Mouse (Mus musculus) heart, postnatal 36 days (tissue): ENCODE results near the gene Rps24. TPM values are rescaled to one million over a fixed set of nuclear protein-coding genes. Genes with fewer than 3 reads are reported as not detected.
A peak's percentile ranks its signal among the peaks of the same experiment; 100 is the strongest.
"Not testable (repeated sequence)": the region's sequence is repeated elsewhere in the genome, so short reads cannot be mapped to it uniquely, and the experiment has no call there.

Experiments
- DNase-seq, 2 experiments: peaks; one replicate each; pipeline ENCODE4 v3.0.0; 2021 to 2022
- intact Hi-C: fragments of 180-260 bp; cut with DNase I; formaldehyde crosslinking; loops from one replicate; pipeline ENCODE4 v1.15.1; 2025
- total RNA-seq, 2 experiments: library from RNA; stranded (reverse); gene quantifications; 2 replicates each; pipeline ENCODE4 v1.2.3; 2021

Rps24 gene
- 100 to 1,000 TPM; 850 to 903 TPM for total RNA-seq

DNA sequence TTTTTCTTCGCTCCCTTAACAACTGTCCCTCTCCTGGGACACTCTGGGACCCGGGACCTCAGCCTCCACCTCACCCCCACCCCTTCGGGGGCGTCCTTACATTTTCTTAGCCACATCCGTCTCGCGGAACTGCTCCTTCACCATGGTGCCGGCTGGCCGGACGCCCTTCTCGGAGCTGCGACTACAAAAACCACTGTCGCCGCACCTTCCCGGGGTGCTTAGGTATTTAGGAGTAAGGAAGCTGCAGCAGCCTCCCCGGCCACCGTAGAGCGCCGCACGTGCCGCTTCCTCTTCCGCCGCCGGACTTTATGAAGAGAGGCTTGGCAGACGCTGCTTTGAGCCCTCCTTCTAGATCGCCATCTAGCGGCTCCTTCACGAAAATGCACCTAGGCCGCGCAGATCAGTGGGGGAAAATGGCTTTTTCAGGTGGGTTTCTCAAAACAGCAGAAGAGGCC lies at the start of gene Rps24, which contains the start of gene Polr3a:
Rps24 (plus strand) TSS at position 353 of the 455 bp plus-strand sequence.
Polr3a (minus strand) TSS at position 286 of the 455 bp plus-strand sequence.
- intact Hi-C loops = no loop called here
- peak; percentile 90 to 91 for DNase-seq

DNA sequence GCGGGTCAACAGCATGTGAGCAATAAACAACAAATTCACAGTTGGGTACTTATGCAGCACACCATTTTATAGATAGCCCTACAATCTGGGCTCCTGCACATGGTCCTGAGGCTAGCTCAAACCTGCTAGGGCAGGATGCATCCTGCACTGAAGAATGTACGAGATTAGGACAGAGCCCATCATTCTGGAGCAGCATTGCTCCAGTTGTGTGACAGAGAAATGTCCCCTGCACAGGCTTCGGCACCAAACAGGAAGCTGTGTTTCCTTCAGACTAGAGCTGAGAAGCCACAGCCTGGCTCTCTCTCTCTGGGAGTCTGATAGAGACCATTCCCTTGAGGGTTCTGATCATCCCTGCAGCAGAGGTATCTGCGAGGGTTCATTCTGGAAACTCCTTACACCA lies 43.4 kb upstream of the Rps24 start:
- intact Hi-C loops = loop anchor here (5.0 kb wide), 1 partner anchor 56 kb away; no protein-coding TSS in a partner anchor
- DNase-seq = not testable (repeated sequence)

DNA sequence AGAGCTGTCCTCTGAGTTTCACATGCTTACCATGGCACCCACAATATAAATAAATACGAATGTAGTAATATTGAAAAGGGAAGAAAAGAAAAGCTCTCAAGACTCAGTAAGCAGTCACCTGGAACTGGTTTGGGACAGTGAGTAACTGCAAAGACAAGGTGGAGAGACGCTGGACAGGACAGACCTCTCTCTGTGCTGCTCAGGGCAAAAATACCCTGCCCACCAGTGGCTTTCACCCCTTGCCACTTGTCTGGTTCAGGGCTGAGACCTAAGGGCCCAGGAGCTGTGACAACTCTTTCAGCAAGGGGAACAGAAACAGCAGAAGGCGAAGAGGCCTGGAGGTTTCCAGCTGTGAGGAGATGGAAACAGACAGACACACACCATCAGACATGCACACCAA lies 28.7 kb upstream of the Rps24 start:
- intact Hi-C loops = no loop called here

DNA sequence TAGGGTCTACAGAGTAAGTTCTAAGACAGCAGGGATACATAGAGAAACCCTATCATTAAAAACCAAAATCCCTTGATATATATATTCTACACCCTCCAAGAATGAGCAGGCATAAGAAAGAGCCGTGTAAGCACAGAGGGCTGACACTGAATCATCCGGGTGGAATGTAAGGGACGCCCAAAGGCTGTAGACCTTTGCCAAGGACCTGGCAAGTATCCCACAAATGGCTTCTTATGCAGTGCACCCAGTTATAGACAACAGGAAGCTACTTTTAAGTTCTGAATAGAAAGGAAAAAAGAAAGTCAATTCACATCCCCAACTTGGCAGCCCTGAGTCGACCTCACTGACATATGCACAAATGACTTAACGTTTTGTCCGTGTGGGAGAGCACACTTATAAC lies 18.1 kb upstream of the Rps24 start:
- no peak for DNase-seq
- intact Hi-C loops = no loop called here

More for the DNA sequence above, 28.7 kb upstream of the Rps24 start:
- DNase-seq = no peak

DNA sequence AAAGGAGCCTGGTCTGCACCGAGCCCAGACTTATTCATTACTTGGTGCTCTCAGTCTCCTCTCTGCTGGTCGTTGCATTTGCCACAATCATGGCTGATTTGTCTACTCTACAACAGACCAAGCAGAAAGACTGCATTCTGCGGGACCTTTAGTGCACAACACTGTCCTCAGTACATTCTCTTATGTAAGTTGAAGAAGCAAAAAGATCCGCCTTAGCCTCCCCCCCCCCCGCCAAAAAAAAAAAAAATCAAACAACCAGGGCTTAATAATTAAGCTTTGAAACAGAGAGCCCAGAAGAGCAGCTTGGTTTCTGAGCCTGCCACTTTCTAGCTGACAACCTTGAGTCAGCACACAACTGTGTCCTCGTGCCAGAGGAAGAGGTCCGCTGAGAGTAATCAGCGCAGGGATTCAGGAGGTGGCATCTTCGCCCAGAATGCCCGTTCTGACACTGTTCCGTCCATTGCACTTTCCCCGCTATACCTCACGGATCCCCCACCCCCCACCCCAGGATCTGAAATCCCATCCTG lies 621 bp upstream of the Rps24 start:
- DNase-seq = no peak
- intact Hi-C loops = no loop called here

DNA sequence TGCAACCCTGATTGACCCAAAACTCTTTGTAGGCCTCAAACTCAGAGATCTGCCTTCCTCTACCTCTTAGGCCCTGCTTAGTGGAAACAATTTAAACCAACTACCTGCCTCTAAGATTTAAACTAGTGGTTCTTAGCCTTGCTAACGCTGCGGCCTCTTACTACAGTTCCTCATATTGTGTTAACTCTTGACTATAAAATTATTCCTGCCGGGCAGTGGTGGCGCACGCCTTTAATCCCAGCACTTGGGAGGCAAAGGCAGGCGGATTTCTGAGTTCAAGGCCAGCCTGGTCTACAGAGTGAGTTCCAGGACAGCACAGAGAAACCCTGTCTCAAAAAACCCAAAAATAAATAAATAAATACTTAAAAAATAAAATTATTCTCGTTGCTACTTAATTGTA lies 2.8 kb downstream of the Rps24 start:
- intact Hi-C loops, DNase-seq: not testable (repeated sequence)

DNA sequence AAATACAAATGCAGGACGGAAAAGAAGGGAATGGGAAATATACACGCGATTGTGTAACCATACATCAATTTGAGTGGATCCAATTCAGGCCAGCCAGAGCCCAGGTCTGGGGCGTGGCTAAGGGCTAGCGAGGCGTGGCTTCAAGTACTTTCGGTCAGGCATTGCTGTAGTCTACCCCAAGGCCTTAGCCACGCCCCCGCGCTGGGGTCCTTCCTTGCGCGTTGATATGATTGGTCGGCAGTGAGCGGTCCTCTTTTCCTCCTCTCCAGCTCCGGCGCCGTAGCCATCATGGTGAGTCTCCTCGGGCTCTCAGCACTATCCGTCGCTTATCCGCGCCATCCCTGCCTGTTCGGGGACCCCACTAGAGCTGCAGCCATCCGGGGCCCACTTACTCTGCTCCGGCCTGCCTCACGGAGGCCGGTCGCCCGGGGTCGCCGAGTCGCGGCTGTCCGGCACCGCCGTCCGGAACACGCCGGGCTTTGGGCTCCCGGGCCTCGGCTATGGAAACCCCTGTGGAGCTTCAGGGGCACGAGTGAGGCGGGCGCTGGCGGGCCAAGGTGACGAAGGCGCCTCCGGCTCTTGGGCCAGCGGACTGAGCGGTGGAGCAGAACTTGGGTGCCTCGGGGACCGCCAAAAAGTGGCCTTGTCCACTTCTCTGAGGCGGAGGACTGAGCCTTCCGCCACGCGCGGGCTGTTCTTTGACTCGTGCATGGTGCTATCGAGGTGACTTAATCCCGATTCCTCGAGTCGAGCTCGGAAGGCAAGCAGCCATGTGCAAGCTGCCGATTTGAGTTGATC lies 3.7 kb downstream of the Rps24 start:
- DNase-seq = peak; percentile 96
- intact Hi-C loops = no loop called here

DNA sequence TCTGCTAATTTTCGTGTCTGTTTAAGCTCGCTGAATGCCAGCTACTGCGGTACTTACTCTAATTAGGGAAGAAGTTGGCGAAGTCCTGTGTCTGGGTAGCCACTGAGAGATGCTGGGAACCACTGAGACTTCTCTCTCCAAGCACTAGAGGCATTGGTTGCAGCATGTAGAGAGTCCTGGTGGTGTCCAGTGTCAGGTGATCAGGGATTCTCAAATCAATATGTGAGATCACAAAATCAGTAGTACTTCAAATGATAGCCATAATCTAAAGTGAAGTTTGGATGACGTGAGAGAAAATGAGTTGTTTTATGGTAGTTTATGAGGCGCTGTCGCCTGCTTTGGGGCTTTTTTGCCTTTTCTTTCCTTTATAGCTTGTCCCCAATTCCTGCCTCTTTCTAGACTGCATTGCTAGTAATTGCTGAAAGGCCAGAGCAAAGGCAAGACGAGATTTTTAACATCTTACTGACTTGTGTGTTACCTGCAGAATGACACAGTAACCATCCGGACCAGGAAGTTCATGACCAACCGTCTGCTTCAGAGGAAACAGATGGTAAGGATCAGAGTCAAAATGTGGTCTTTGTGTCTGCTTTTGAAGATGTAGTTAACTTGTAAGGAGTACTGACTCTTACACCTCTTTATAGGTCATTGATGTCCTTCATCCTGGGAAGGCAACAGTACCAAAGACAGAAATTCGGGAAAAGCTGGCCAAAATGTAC lies 4.5 kb downstream of the Rps24 start:
- no peak for DNase-seq
- intact Hi-C loops = no loop called here

DNA sequence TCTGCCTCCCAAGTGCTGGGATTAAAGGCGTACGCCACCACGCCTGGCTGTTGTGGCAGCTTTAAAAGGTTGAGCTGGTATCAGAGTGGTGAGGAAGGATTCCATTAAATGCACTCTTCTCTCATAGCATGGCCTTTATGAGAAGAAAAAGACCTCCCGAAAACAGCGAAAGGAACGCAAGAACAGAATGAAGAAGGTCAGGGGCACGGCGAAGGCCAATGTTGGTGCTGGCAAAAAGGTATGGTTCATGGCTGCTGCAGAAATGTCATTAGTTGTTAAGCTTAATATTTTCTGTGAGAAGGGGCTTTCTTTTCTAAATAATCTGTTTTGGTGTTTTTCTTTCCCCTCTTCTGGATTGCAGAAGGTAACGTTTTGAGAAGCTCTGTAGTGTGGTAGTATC lies 6.3 kb downstream of the Rps24 start:
- intact Hi-C loops = no loop called here

DNA sequence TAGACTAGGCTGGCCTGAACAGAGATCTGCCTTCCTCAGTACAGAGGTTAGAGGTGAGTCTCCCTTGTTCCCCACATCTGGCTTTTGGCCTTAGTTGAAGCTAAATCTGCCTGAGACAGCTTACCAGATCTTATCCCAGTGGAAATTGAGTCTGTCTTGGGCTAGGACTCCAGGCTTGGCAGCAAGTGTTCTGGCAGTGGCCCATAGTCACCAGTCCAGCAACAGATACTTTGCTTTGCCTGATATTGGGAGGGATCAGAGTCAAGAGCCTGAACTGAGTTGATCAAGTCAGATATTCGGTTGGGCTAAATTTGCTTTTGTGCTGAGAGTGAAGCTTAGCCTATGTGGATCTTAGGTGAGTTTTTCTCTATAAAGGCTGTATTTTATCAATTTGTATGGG lies 9.6 kb downstream of the Rps24 start:
- peak in 1 of 2 experiments; percentile 20 for DNase-seq
- intact Hi-C loops = no loop called here

More for the DNA sequence above, 6.3 kb downstream of the Rps24 start:
- no peak for DNase-seq

DNA sequence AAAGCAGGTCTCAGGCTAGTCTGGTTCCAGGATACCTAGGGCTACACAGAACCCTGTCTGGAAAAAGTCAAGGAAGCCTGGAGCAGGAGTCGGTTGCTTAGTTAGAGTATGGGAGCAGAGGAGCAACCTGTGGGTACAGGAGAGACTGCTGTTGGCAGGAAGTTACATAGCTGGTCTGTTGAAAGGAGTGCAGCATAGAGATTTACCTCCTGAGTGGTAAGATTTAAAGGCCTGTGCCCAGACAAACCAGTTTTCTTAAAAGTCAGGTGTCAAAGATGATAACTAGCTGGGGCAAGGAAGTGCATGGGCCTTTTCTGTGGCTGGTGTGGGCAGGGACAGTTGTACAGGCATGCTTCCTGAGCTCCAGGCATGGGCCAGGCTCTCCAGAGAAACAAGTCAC lies 10.5 kb downstream of the Rps24 start:
- no peak for DNase-seq
- intact Hi-C loops = no loop called here

DNA sequence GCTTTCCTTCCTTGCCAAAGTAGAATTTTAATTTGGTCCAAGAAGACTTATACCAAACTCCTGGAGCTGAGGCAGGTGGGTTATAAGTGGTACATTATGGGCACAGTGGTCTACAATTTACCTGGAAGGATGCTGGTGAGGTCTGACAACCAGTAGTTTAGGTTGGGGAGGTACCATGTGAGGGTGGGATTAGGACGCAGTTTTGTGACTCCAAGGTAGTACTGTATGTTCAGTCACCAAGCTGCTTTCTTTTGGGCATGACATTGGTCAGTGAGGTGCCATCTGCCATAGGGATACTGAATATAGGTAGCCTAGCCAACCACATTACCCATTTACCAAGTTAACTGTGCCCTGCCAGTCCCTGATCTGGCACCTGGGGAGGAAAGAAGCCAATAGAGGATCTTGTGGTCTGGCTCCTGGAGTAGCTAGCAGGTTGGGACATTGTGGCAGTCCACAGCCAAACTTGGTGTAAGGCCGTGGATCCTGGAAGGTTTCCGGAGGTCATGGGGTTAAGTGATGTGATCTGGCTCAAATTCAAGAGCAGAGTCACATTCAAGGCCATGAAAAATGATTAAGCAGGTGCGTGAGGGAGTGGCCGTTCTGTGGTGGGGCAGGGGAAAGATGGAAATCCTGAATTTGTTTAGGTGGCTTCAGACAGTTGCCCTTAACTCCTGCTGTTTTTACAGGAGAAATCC lies 11.8 kb downstream of the Rps24 start:
- intact Hi-C loops = no loop called here
- DNase-seq = no peak

DNA sequence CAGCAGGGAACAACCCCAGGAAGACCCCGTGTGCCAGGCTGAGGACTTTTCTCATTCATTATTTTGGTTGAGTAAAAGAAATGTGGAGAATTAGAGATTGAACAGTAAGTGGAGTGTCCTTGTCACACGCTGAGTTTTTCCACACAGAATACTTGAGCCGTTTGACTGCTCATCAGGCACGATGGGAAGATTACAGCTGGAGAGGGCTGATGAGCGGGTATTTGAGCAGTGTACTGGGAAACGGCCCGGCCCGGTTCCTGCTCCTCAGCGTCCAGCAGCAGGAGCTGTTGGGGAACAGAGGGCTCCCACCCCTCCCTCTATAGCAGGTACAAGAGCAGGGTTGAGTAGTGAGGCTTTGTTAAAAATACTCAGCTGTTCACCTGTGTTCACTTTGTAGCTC lies 12.6 kb downstream of the Rps24 start:
- DNase-seq = no peak
- intact Hi-C loops = no loop called here

DNA sequence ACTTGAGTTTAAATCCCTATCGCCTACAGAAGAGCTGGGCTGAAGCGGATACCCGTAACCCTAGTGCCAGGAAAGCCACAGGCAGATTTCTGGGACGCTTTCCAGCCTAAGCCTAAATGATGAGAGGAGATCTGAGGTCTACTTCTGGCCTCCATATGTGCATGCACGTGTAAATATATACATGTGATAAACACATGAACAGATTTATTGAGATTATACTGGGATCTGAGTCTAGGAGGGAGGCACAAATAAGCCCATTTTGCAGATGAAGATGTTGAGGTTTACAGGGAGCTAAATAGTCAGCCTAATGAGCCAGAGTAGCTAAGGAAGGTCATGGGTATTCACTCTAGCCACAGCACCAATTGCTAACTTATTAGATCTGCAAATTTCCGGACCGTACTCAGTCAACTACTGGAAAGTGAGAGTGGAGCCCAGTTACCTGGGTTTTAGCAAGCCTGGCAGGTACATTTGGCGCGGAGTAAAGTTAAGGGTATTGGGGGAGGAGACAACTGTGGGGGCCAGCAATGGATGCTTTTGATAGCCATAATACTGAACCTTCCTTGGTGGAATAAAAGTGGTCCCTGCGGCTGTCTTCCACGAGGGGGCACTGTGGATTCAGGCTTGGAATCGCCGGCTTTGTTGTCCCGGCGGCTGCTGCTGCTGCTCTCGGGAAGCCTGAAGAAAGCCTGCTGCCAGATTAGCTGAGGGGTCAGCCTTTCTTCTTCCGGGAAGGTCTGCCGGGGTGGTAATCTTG lies 13.3 kb downstream of the Rps24 start:
- peak; percentile 84 to 85 for DNase-seq
- intact Hi-C loops = loop anchor here (2.0 to 10.0 kb wide), 9 partner anchors 45 to 1195 kb away; partner anchors contain the start of gene Ppif

DNA sequence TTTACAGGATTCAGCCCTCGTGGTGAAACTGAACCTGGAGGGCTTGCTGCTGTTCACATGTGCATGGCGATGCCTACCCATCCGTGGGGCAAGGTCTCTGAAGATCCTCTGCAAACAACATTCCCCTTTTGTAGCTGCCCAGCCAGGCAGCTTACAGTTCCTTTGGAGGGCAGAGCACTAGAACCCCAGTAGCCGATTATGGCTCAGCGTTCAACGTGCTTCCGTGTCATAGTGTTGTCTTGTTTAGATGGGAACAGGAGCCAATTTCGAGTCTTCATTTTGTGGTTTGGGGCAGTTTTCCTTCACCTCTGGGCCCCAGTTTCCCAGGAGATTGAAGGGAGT lies 13.9 kb downstream of the Rps24 start:
- intact Hi-C loops = loop anchor here (2.0 to 10.0 kb wide), 9 partner anchors 44 to 1194 kb away; partner anchors contain the start of gene Ppif
- no peak for DNase-seq

DNA sequence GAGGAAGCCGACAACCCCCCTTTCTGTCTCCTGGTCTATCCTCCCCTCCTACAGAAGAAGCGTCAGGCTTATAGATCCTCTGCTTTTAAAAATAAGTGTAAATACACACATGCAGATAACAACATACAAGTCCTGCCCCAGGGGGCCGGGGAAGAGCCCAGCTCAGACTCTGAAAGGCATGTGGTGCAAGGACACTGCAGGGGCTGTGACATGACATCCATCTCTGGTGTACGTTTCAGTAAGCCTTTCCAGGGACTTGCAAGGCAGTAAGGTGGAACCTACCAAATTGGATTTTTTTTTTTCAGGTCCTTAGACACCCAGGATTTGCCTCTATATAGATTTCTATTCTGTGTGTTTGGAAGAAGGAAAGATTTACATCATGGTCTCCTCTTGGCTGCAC lies 14.3 kb downstream of the Rps24 start:
- no peak for DNase-seq
- intact Hi-C loops = loop anchor here (2.0 to 10.0 kb wide), 9 partner anchors 44 to 1194 kb away; partner anchors contain the start of gene Ppif

DNA sequence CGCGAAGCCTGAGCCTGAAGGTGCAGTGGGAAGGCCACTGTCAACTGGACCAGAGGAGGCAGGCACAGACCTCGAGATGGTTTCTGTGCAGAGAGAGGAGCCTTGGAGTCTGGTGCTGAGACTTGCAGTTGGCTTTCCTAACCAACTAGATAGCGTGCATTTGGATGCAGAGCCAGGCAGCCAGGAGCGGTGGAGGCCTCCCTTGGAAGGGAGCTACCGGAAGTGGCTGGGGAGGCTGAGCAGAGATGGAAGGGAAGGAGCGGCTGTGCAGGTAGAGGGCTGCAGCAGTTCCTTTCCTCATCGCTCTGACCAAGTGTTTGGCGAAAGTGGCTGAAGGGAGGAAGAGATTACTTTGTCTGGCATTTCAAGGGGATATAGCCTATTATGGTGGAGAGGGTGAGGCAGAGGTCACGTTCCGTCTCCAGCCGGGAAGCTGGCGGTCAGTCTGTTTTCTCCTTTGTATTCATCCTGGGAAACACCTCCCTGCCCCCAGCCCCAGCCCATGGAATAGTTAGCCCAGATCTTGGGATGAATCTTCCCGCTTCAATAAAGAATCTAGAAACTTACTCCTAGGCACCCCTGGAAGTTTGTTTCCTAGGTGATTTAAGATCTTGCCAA lies 20.6 kb downstream of the Rps24 start:
- no peak for DNase-seq
- intact Hi-C loops = loop anchor here (5.0 to 10.0 kb wide), 4 partner anchors 365 to 1187 kb away; partner anchors contain the start of gene Ppif

DNA sequence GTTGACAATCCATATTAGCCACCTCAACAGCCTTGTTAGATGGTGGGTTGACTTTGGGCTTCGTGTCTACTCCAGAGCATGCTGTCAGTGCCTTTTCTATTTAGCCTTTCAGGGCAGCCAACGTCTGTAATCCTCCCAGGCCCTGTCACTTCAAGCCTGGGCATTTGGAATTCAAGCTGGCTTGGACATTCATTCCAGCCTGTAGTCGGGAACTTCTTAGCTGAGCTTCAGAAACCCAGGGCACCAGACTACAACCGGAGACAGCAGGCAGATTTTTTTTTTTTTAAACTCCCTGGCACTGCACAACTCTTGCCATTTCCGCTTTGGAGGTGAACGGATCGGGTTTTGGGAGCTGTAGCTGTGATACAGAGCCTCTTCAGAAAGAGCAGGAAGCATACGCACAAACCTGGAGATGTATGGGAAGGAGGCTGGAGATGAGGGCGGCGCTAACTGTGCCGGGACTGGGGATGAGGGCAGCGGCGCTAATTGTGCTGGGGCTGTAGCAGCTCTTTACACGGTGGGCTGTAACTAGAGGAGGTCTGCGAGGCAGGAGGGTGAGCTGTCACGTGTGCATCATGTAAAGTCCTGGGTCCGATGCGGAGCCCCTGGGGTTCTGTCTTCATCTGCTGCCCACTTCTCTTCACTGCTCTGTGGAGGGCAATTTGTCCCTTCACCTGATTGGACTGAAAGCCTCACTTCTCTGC lies 21.3 kb downstream of the Rps24 start:
- intact Hi-C loops = loop anchor here (5.0 to 10.0 kb wide), 4 partner anchors 364 to 1187 kb away; partner anchors contain the start of gene Ppif

DNA sequence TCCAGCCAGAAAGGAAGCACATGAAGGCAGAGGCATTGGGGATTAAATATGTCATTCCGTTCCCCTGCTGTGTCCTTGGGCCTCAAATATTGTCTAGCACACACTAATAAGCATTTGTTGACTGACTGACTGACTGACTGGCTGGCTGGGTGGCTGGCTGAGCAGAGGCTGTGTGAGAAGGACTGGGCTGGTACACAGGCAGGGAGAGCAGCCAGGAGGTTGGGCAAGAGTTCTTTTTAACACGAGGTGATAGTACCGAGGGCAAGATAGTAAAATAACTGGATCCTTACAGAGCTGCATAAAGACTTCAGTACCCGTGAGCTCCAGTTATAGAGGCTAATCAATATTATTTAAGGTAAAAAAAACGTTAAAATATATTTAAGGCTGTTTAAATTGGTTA lies 22.6 kb downstream of the Rps24 start:
- DNase-seq = no peak
- intact Hi-C loops = loop anchor here (5.0 to 10.0 kb wide), 4 partner anchors 363 to 1185 kb away; partner anchors contain the start of gene Ppif

More for the DNA sequence above, 21.3 kb downstream of the Rps24 start:
- DNase-seq = no peak
